In genomic region chr9:44396684-44397411, GRCm38 (mm10) we compare ENCODE assay signal across 8 mouse cellular contexts. TPM values are rescaled to one million over a fixed set of nuclear protein-coding genes. Genes with fewer than 3 reads are reported as not detected.
DNase-seq lines count a peak whose midpoint lies in the region; ATAC-seq lines count a peak whose summit lies in the region.

Gene Slc37a4, plus strand, starts transcription at chr9:44396852.

- no peaks in the 10 kb centered on the region for H3K9me3 ChIP-seq in lung, embryonic 16.5 days (ENCODE audit: control insufficient read depth, low read length)

- H3K4me2 ChIP-seq in lung, embryonic 16.5 days (ENCODE audit: low read depth, low read length), result peak within 1 kb of the TSS; percentile 93

- peak; percentile 97 to 99 for ATAC-seq in hematopoietic stem cell, adult 5-6 weeks (replicated peaks in 1 of 2; ENCODE audit: insufficient read depth in 1 of 2, low FRiP score in 2 of 2, low TSS enrichment in 1 of 2, low read depth in 1 of 2, poor library complexity in 2 of 2, severe bottlenecking in 2 of 2)
- peak; percentile 98 for ATAC-seq in lung, embryonic 16.5 days (ENCODE audit: low read depth)

- peak within 1 kb of the TSS; percentile 76 for H3K27ac ChIP-seq in lung, embryonic 16.5 days (ENCODE audit: low read length)

- peaks cover 10% of the 10 kb centered on the region for H3K36me3 ChIP-seq in lung, embryonic 16.5 days (ENCODE audit: control insufficient read depth, insufficient read depth, low read length)

- H3K9ac ChIP-seq in lung, embryonic 16.5 days (ENCODE audit: low read length), result peak within 1 kb of the TSS; percentile 85

- DNase-seq in MEL-GATA-1-ER (ENCODE audit: extremely low read depth, low read depth), result peak; percentile 98
- DNase-seq in cerebellum, adult 8-10 months, result peak; percentile 96
- peak; percentile 86 for DNase-seq in forelimb bud, embryonic 11.5 days (ENCODE audit: low read depth, low spot score)
- DNase-seq in layer of hippocampus, adult 9-10 months (ENCODE audit: low spot score), result peak; percentile 88
- DNase-seq in ovary, postnatal 10 days (ENCODE audit: low spot score), result peak; percentile 74
- peak; percentile 75 to 81 for DNase-seq in thymus, postnatal 10 days (ENCODE audit: low spot score in 2 of 2)

- under 1% methylated on average over 43 of the region's 43 CpGs for WGBS in lung, embryonic 16.5 days

- no peaks in the 10 kb centered on the region for H3K27me3 ChIP-seq in lung, embryonic 16.5 days (ENCODE audit: control insufficient read depth, insufficient read depth, low read depth, low read length)

- peak within 1 kb of the TSS; percentile 68 for H3K4me3 ChIP-seq in lung, embryonic 16.5 days (ENCODE audit: low read length)

- peaks cover 10% of the 10 kb centered on the region for H3K4me1 ChIP-seq in lung, embryonic 16.5 days (replicated peaks; ENCODE audit: control insufficient read depth, insufficient read depth, low read length)

RNA-seq across cellular contexts. Expression of gene Slc37a4, which starts in this region (rescaled TPM):
- 15.8 and 20.2 TPM in 2 replicates for total RNA-seq in hematopoietic stem cell, adult 5-6 weeks (2017)
- polyA plus RNA-seq in lung, embryonic 16.5 days (2015; fragmentation: Nextera tagmentation; extraction: Ambion mirVana), result 19.9 and 21.9 TPM in 2 replicates

Comparison
In these comparisons a context has a peak if more than half of its experiments do, and no peak if none do; other contexts are left out.
1. Peak in every context shown above with its lines: DNase-seq, ATAC-seq, H3K4me3 ChIP-seq and H3K27ac ChIP-seq.